ENCODE assay signal across 7 mouse cellular contexts in the genomic region with DNA sequence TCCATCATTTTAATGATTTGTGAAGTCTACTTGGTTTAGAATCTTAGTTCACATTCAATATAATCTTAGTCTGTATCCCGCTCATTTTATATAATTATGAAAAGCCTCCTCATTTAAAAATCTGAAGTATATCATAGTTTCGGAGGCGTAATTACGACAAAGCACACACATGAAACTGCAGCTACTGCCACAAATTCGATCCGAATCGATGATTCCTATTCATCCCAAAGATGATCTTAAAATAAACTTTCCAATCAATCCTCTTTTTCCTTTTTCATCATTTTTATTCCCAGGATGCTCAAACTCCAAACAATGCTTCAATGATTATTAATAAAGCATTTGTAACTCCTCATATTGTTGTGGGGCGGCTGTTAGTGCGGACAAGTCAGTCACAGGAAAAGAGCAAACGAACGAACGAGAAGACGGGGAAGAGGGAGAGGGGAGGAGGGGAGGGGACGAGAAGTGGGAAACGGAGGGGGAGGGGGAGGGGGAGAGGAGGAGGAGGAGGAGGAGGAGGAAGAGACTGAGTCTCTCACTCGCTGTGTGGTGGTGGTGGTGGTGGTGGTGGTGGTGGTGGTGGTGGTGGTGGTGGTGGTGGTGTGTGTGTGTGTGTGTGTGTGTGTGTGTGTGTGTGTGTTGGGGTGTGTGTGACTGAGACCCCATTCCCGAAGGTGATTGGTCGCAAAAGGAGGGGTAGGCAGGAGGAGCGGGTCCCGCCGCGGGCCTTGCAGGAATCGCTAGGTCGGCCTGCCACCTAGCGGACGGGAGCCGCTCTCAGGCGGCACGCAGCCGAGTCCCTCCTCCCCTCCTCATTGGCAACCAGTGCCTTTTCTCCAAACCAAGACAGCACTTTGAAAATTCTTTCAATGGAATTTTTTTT. TPM values are rescaled to one million over a fixed set of nuclear protein-coding genes. Genes with fewer than 3 reads are reported as not detected.
A peak's percentile ranks its signal among the peaks of the same experiment; 100 is the strongest.
DNase-seq lines count a peak whose midpoint lies in the region; ATAC-seq lines count a peak whose summit lies in the region.

No protein-coding gene starts in this region.

- no peaks in the 10 kb centered on the region for H3K36me3 ChIP-seq in limb, embryonic 11.5 days (ENCODE audit: control insufficient read depth, insufficient read depth, low read length)
- H3K36me3 ChIP-seq in midbrain, embryonic 13.5 days, result no peaks in the 10 kb centered on the region
- no peaks in the 10 kb centered on the region for H3K36me3 ChIP-seq in stomach, embryonic 14.5 days (ENCODE audit: control insufficient read depth, insufficient read depth, low read length)

- peak; percentile 63 for ATAC-seq in limb, embryonic 11.5 days (ENCODE audit: insufficient number of reproducible peaks, low FRiP score, low TSS enrichment, low read depth)
- ATAC-seq in midbrain, embryonic 13.5 days, result peak; percentile 65
- ATAC-seq in stomach, embryonic 14.5 days (ENCODE audit: insufficient number of reproducible peaks, insufficient read depth, low FRiP score, low read depth), result peak; percentile 66; the same call in 1 of the 2 replicates

- peak; percentile 94 for DNase-seq in adrenal gland, postnatal 14 days
- peak; percentile 91 for DNase-seq in embryo, embryonic 9.5 days (ENCODE audit: extremely low spot score)
- peak; percentile 99 for DNase-seq in heart, adult 11 months
- peak; percentile 82 for DNase-seq in kidney, adult 18-20 months
- peak; percentile 91 for DNase-seq in limb, embryonic 11.5 days (ENCODE audit: low spot score)

- peak overlapping the region; percentile 97 for H3K4me2 ChIP-seq in limb, embryonic 11.5 days (ENCODE audit: low read depth, severe bottlenecking)
- H3K4me2 ChIP-seq in midbrain, embryonic 13.5 days (replicated peaks), result peak overlapping the region; percentile 80
- H3K4me2 ChIP-seq in stomach, embryonic 14.5 days (replicated peaks; ENCODE audit: low read depth, low read length), result peak overlapping the region; percentile 60

- H3K9me3 ChIP-seq in limb, embryonic 11.5 days (ENCODE audit: control insufficient read depth, low read length), result no peaks in the 10 kb centered on the region
- H3K9me3 ChIP-seq in midbrain, embryonic 13.5 days, result no peaks in the 10 kb centered on the region
- H3K9me3 ChIP-seq in stomach, embryonic 14.5 days (ENCODE audit: control insufficient read depth, low read depth, low read length), result no peaks in the 10 kb centered on the region

- no peak overlapping the region for H3K27ac ChIP-seq in limb, embryonic 11.5 days (replicated peaks; ENCODE audit: low read depth, low read length)
- H3K27ac ChIP-seq in midbrain, embryonic 13.5 days, result peak overlapping the region; percentile 97
- H3K27ac ChIP-seq in stomach, embryonic 14.5 days (ENCODE audit: low read length), result peak overlapping the region; percentile 87; the same call in 1 of the 2 replicates

- 2% methylated on average over 26 of the region's 30 CpGs for WGBS in limb, embryonic 11.5 days
- under 1% methylated on average over 26 of the region's 30 CpGs for WGBS in midbrain, embryonic 13.5 days
- WGBS in stomach, embryonic 14.5 days, result under 1% methylated on average over 30 of the region's 30 CpGs

- H3K27me3 ChIP-seq in limb, embryonic 11.5 days (ENCODE audit: control insufficient read depth, insufficient read depth, low read length), result peaks cover 11% of the 10 kb centered on the region
- H3K27me3 ChIP-seq in midbrain, embryonic 13.5 days, result no peaks in the 10 kb centered on the region
- H3K27me3 ChIP-seq in stomach, embryonic 14.5 days (ENCODE audit: control insufficient read depth, insufficient read depth, low read length), result no peaks in the 10 kb centered on the region

- peaks cover 9% of the 10 kb centered on the region for H3K4me1 ChIP-seq in limb, embryonic 11.5 days (ENCODE audit: control insufficient read depth, insufficient read depth, low read length)
- peaks cover 25% of the 10 kb centered on the region for H3K4me1 ChIP-seq in midbrain, embryonic 13.5 days (replicated peaks)
- peaks cover 3% of the 10 kb centered on the region; the same call in 1 of the 2 replicates for H3K4me1 ChIP-seq in stomach, embryonic 14.5 days (ENCODE audit: control insufficient read depth, insufficient read depth, low read length)

- no peak overlapping the region for H3K9ac ChIP-seq in limb, embryonic 11.5 days (ENCODE audit: low read length)
- peak overlapping the region; percentile 84 for H3K9ac ChIP-seq in midbrain, embryonic 13.5 days (replicated peaks)
- H3K9ac ChIP-seq in stomach, embryonic 14.5 days (replicated peaks; ENCODE audit: low read depth, low read length), result 0 out of 2 replicates have a peak overlapping the region, but pooled peaks have one; percentile 33

- peak overlapping the region; percentile 51 for H3K4me3 ChIP-seq in limb, embryonic 11.5 days (ENCODE audit: low read depth, low read length)
- peak overlapping the region; percentile 94 for H3K4me3 ChIP-seq in midbrain, embryonic 13.5 days (replicated peaks)
- H3K4me3 ChIP-seq in stomach, embryonic 14.5 days (ENCODE audit: low read depth, low read length), result peak overlapping the region; percentile 81

RNA-seq across cellular contexts. Expression of gene Nr2f1, which starts 1.7 kb away (rescaled TPM):
- 19.6 and 22.0 TPM in 2 replicates for total RNA-seq in adrenal gland, postnatal 14 days (2021)
- 12.2 and 15.0 TPM in 2 replicates for polyA plus RNA-seq in limb, embryonic 11.5 days (2014; fragmentation: Nextera tagmentation; extraction: Ambion mirVana)
- polyA plus RNA-seq in midbrain, embryonic 13.5 days (2015; fragmentation: Nextera tagmentation; extraction: Ambion mirVana), result 76.9 and 83.2 TPM in 2 replicates
- polyA plus RNA-seq in stomach, embryonic 14.5 days (2014; fragmentation: Nextera tagmentation; extraction: Ambion mirVana), result 30.1 and 31.4 TPM in 2 replicates
